Mouse (Mus musculus): ENCODE data around the gene Ttll7.

- TF ChIP-seq POLR2A (IDR thresholded peaks at IDR 0.05; ENCODE audit: borderline replicate concordance, low read depth, low read length) (no peak), CTCF (IDR thresholded peaks at IDR 0.05; ENCODE audit: low read depth, low read length) (no peak)
Measured at GRCm38 (mm10) chr3:147001557-147001956, 149.4 kb downstream of the Ttll7 start.
